Mouse (Mus musculus) kidney, adult 10 weeks (tissue): ENCODE data around the gene Pin4. TPM values are rescaled to one million over a fixed set of nuclear protein-coding genes. Genes with fewer than 3 reads are reported as not detected.

Source experiments
- polyA plus RNA-seq: library from polyadenylated mRNA; stranded (reverse); fragments of 350-450 nt; fragmentation: Illumina TruSeq; extraction: RNeasy Lipid Tissue Mini Kit (QIAGEN cat#74804); gene quantifications from one replicate; pipeline ENCODE4 v1.2.3, GENCODE M21; 2014; ENCODE audit warnings: low read depth, low replicate concordance

Gene Pin4
- polyA plus RNA-seq, result 138 TPM

GRCm38 (mm10) chrX:102119042-102119864 lies at the start of gene Pin4:
Gene Pin4 (plus strand): TSS chrX:102119447.

GRCm38 (mm10) chrX:102070591-102071471 lies 48.4 kb upstream of the Pin4 start, which contains the start of gene Rtl5:
Gene Rtl5 (minus strand): TSS chrX:102071304.

GRCm38 (mm10) chrX:102156618-102157422 lies 37.6 kb downstream of the Pin4 start, which contains the start of gene Ercc6l:
Gene Ercc6l (minus strand): TSS chrX:102157091.

Other genes with a start within 250 kb of the Pin4 start
- 2.5 TPM for gene Rtl5, start 48.1 kb upstream of the Pin4 start, polyA plus RNA-seq
- gene Ercc6l, start 37.6 kb downstream of the Pin4 start, polyA plus RNA-seq, result 0.32 TPM
- gene Rps4x, start 69.9 kb downstream of the Pin4 start, polyA plus RNA-seq, result 946 TPM
- not detected for gene Cited1, start 132.7 kb downstream of the Pin4 start, polyA plus RNA-seq